Mouse (Mus musculus) liver, postnatal 0 days (tissue): ENCODE results near the gene Prickle3.

Source experiments
- CTCF ChIP-seq: sonication (generic); IDR thresholded peaks from 2 replicates; pipeline ENCODE4 v1.5.1; 2016; ENCODE audit warnings: antibody characterized with exemption, low read depth
- EP300 ChIP-seq: IDR thresholded peaks from 2 replicates; pipeline ENCODE4 v1.6.1; 2016; ENCODE audit warnings: antibody characterized with exemption, low read depth, mild to moderate bottlenecking

- TF ChIP-seq CTCF (no peak), EP300 (no peak)
Measured at GRCm38 (mm10) chrX:7658031-7658784, 1.1 kb downstream of the Prickle3 start.
